Mouse (Mus musculus): Measurements from ENCODE around the gene Slc2a12.

Slc2a12 gene

DNA sequence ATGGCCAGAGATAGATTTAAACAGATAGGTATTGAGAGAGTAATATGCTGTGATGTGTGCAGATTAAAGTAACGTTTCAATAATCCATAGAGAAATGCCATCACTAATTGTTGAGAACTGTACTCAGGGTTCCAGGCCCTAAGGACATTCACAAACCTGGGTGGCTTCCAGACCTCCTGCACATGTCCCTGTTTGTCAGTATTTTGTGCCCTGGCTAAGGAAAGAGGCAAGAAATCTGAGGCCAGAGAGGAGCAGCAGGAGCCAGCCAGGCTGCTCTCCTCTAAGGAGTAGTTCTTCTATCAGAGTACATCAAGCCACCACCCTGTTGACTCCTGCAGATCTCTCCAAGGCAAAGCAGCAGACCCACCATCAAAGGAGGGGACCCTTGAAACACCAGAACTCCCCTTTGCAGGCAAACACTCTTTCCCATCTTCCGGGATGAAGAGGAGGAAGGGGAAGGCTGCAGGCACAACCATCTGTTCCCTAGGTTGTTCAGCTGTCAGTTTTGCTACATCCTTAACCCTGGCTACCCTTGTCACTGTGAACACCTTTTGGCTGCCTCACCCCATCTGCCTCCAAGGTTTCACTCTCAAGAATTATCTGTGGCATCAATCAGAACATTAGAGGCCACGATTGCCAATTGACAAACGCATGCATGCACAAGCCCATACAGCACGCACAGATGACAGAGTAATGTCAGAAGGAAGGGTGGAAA lies 15.6 kb downstream of the Slc2a12 start:
- no peak for DNase-seq (ENCODE audit: low spot score)

GRCm38 (mm10) chr10:22668509-22668908 lies 23.7 kb downstream of the Slc2a12 start:
- no peak for DNase-seq (ENCODE audit: low spot score)

GRCm38 (mm10) chr10:22674176-22674575 lies 29.4 kb downstream of the Slc2a12 start:
- no peak for DNase-seq (ENCODE audit: low spot score)

DNA sequence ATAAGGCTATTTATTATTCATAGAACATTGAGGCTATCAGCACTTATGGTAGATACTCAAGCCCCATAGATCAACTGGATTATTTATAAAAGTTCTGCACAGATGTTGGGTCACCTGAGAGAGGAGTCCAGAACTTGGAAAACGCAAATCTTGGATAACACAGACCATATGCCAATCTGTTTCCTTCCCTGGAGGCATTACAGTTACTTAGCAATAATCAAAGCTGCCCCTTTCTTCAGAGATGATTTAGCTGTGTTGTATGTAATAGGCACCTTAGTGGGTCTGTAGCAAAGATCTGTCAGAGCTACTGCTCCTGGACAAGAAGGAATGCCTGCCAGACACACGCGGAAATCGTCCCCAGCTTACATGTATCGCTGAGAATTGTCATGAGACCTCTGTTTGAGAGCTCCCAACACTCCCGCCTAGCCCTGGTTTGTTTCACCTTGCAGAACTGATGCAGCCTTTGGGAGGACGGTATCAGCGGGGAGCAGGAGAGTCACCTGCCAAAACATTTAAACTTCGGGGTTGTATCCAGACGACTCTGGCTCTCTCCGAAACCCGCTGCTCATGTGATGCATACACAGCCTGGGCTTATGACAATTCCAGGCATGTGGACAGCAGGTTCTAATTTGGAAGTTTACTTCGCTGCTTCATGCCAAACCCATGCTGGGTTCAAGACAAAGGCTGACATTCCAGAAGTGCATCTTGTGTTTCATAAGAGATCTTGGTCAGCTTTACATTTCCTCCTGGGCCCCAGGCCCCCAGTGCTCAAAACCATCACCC lies 31.2 kb downstream of the Slc2a12 start:
- peak; percentile 33 for DNase-seq (ENCODE audit: low spot score)

DNA sequence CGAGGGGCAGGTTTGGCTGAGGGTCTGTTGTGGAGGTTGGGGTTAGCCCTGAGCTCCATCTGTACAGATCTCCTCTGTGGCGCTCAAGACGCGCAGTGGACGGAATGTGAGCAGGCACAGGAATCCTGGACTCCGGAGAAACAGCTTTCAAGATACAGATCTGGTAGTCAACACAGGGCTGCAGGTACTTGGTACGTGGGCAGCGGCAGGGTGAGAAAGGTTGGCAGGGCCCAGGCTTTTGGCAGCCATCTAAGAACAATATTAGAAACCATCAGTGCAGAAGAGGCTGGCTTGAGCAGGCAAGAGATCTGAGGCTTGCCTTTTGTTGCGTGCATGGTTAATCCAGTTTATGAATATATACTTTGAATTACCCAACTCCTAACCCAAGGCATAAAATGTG lies 51.4 kb downstream of the Slc2a12 start:
- DNase-seq (ENCODE audit: low spot score), result no peak

DNA sequence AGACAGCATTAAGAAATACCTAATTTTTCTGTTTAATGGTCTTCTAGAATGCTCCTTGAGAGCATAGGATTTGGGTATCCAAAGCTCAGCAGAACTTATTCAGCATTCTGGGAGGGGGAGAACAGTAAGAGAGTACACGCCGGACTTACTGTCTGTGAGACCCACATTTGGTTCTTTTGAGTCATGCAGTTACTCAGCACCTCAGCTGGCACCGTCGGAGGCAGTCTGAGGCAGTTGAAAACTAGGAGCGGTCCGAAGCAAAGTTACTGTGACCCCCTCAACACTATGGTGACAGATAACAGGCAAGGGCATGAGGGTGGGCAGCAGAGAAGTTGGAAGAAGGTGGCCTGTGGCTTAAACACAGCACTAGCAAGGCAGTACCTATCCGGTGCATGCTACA lies 52.1 kb downstream of the Slc2a12 start:
- no peak for DNase-seq (ENCODE audit: low spot score)

DNA sequence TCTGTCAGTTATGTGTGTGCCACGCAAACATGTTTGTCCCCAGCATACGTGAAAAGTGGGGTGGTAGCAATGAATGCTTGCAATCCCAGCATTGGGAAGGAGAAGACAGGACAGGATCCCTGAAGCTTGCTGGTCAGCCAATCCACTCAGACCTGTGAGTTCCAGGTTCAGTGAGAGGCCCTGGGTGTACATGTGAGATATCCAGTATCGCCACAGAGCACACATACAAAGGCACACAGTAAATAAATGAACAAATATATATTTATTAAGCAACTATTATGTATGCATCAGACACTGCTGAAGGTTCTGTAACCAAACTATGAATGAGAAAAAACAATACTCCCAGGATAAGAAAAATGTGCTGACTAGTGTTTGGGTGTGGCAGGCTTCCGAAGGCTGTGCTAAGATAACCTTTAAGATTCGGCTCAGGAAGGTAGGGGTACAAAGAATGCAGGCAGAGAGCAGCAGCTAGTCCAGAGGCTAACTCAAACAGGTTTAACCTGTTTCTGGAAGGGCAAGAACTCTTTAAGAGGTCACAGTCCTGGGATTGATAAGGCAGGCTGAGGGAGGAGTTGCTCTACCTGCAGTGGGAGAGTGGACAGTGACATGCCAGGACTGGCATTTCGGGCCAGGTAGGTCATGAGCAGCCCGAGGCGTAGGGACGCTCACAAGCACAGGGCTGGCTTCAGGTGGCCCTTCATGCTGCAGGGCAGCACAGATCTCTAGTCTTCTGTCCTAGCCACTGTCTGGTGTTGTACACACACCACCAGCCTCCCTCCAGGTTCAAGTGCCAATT lies 53.5 kb downstream of the Slc2a12 start:
- peak; percentile 16 for DNase-seq (ENCODE audit: low spot score)

GRCm38 (mm10) chr10:22699487-22700335 lies 54.9 kb downstream of the Slc2a12 start:
- no peak for DNase-seq (ENCODE audit: low spot score)

GRCm38 (mm10) chr10:22700773-22701172 lies 56.0 kb downstream of the Slc2a12 start:
- no peak for DNase-seq (ENCODE audit: low spot score)

DNA sequence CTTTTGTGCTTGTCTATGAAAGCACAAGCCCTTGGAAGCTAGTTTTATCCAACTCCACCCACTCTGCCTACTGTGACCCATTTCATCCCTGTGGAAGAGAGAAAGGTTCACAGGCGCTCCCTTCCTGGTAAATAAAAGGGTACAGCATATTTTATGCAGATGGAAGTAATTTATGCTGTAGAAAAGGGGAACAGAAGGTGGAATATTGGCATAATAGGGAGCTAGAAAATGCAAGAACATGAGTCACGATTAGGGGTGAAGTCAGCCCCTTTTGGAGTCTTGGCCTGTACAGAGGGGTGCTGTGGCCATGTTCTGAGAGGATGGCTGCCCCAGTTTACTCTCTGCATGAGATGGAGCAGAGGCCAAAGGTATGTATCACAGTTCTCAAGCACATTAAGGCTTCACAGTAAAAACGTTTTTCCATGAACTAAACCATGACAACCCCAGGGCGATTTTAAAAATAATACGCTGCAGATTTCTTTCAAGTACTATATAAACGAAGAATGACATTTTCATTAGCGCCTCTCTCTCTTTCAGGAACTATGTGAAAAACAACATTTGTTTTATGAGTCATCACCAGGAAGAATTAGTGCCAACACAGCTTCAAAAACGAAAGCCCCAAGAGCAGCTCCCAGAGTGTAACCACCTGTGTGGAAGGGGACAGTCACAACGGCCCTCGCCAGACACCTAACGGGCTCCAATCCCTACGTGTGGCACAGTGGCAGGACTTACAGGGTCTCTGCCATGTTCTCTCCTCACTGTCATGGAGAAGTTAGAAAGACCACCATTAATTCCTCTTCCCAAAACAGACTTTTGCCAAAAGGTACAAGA lies 56.9 kb downstream of the Slc2a12 start:
- no peak for DNase-seq (ENCODE audit: low spot score)

- DNase-seq (ENCODE audit: low spot score), result no peak
Observed at GRCm38 (mm10) chr10:22703844-22704243, 59.0 kb downstream of the Slc2a12 start.

DNA sequence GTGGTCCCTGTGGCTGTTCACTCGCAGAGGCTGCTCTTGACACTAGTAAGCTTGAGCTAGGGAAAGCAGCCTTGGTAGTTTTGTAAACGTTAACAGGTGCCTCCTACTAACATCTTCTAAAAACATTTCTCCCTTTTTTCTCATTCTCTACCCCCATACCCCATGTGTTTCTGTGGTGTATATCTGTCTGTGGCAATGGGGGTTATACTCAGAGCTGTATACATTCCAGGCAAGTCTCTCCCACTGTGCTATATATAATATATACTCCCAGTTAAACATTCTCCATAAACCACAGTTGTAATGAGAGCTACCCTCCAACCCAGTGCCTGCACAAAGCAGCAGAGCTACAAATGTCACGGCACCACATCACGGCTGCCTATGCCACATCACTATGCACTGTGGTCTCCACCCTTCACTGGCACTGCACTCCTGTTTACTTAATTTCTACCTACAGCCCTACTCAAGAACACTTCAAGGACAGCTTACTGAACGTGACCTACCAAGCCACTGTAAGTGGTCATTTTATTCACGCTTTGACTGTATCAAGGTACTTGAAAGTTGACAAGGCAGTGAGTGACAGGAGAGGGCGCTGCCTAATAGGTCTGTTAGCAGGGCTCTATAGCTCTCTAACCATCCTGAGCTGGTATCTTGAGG lies 63.5 kb downstream of the Slc2a12 start:
- DNase-seq (ENCODE audit: low spot score), result no peak

DNA sequence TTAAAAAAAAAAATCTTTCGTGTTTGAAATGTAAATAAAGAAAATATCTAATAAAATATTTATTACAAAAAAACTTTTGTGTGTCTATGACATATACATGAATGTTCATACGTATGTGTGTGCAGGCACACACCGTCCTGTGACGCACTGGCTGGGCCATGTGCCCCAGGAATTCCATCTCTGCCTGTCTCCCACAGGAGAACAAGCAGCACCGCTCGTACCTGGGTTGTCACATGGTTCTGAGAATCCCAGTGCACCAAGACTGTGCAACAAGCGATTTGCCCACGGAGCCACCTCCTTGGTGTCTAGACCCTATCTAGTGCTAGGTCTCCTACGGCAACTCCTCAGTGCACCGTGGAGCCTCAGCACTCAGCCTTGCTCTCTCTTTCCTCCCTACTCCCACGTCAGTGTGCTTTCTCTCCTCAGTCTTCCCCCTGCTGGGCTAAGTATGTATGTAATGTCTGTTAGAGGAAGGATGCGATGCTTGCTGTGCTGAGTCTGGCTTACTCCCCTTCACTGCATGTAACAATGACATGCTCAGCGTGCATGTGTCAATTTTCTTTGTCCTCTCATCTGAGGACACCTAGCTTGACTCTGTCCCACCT lies 65.5 kb downstream of the Slc2a12 start:
- DNase-seq (ENCODE audit: low spot score), result no peak

GRCm38 (mm10) chr10:22712955-22713354 lies 68.1 kb downstream of the Slc2a12 start:
- no peak for DNase-seq (ENCODE audit: low spot score)

DNA sequence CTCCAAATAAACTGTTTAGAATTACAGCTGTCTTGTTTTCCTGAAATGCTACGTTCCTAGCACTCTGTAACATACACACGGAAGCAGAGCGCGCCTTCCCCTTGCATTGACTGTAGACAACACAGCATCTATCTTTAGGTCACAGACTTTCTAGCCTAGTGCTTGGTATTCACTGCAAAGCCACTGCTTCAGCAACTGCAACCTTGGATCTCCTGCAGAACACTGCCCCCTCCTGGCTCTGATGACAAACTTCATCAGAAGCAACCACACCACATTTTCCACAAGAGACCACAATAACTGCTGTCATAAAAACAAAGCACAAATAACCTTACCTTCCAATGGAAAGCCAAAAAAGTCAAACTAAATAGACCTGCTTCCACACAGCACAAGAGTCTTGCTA lies 69.7 kb downstream of the Slc2a12 start:
- DNase-seq (ENCODE audit: low spot score), result peak; percentile 64

DNA sequence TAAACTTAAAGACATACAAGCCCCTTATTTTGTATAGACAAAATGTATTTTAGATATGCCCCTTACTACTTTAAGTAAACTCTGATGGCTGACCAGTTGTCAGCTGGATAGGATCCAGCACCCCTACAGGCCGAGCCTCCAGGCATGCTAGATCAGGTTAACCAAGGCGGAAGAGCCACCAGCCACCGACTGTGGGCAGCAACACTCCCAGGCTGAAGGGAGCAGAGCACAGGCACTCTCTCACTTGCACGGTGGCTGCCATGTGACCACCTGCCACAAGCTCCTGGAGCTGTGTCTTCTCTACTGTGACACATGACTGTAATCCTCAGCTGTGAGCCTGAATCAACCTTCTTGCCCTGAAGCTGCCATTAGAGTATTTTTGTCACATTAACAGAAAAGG lies 73.7 kb downstream of the Slc2a12 start:
- DNase-seq (ENCODE audit: low spot score), result no peak

GRCm38 (mm10) chr10:22720781-22721529 lies 76.1 kb downstream of the Slc2a12 start:
- no peak for DNase-seq (ENCODE audit: low spot score)

- no peak for DNase-seq (ENCODE audit: low spot score)
Observed at GRCm38 (mm10) chr10:22725166-22725565, 80.4 kb downstream of the Slc2a12 start.

DNA sequence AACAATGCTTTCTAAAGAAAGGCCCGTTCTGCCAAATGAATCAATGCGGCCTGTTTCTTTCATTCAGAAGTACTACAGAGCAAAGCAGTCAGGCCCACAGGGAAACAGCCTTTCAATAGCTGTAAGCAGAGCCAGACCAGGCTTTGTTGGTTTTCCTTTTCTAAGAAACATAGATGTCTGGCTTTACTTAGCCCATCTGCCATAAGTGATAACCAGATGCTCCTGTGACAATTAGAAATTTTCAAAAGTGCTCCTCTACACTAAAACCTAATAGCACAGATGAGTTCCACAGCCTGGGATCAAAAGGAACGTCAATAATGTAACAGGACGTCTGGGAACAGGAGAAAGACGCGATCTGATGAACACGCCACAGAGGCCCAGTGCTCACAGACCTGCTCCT lies 81.5 kb downstream of the Slc2a12 start:
- no peak for DNase-seq (ENCODE audit: low spot score)
